In genomic region chr9:6927399-6928035, GRCm38 (mm10) we compare ENCODE assay signal across 25 mouse cellular contexts.
DNase-seq lines count a peak whose midpoint lies in the region; ATAC-seq and TF ChIP-seq lines count a peak whose summit lies in the region.
"Had no signal": no experiment of that assay in that cellular context is flagged by ENCODE, and none has a peak within 500 bp of the region (broad histone marks: within the 10 kb centered on the region; RNA-seq: fewer than 3 reads in every experiment).

No protein-coding gene starts in this region.

- no peaks in the 10 kb centered on the region for H3K27me3 ChIP-seq in embryonic facial prominence, embryonic 11.5 days (ENCODE audit: control insufficient read depth, insufficient read depth, low read length)
- H3K27me3 ChIP-seq in embryonic facial prominence, embryonic 10.5 days (replicated peaks; ENCODE audit: low read depth, poor library complexity, severe bottlenecking): no peaks in the 10 kb centered on the region
- H3K27me3 ChIP-seq in midbrain, embryonic 16.5 days (ENCODE audit: control insufficient read depth, insufficient read depth, low read depth, low read length): no peaks in the 10 kb centered on the region
- H3K27me3 ChIP-seq in midbrain, embryonic 15.5 days (replicated peaks): no peaks in the 10 kb centered on the region
- H3K27me3 ChIP-seq in intestine, embryonic 15.5 days (replicated peaks): no peaks in the 10 kb centered on the region
- H3K27me3 ChIP-seq: forebrain, embryonic 12.5 days; heart, embryonic 15.5 days; liver, embryonic 15.5 days; lung, embryonic 15.5 days had no signal

- DNase-seq in embryonic facial prominence, embryonic 11.5 days (ENCODE audit: low spot score): no peak
- DNase-seq in embryonic facial prominence, embryonic 10.5 days (ENCODE audit: low spot score): no peak
- no peak for DNase-seq in ovary, postnatal 14 days (ENCODE audit: low spot score)
- no peak for DNase-seq in layer of hippocampus, adult 2 months (ENCODE audit: low spot score in 2 of 2)
- DNase-seq: adrenal gland, postnatal 14 days; cerebellum, adult 8-10 months; cerebellum, postnatal 36 days; embryo, embryonic 11 days; gastrocnemius, postnatal 36 days; heart, postnatal 36 days; layer of hippocampus, adult 9-11 months; liver; lung, postnatal 4 days had no signal

- no peak overlapping the region for H3K9ac ChIP-seq in embryonic facial prominence, embryonic 11.5 days (replicated peaks; ENCODE audit: low read length)
- H3K9ac ChIP-seq in midbrain, embryonic 16.5 days (ENCODE audit: low read depth, low read length): no peak overlapping the region
- H3K9ac ChIP-seq in midbrain, embryonic 15.5 days: no peak overlapping the region
- H3K9ac ChIP-seq in intestine, embryonic 15.5 days: no peak overlapping the region
- H3K9ac ChIP-seq: forebrain, embryonic 12.5 days; heart, embryonic 15.5 days; hindbrain, embryonic 14.5 days; liver, embryonic 15.5 days; lung, embryonic 15.5 days had no signal

- H3K27ac ChIP-seq in embryonic facial prominence, embryonic 11.5 days (replicated peaks; ENCODE audit: low read depth, low read length): no peak overlapping the region
- H3K27ac ChIP-seq in embryonic facial prominence, embryonic 10.5 days (replicated peaks): no peak overlapping the region
- H3K27ac ChIP-seq in midbrain, embryonic 16.5 days (ENCODE audit: low read length): no peak overlapping the region
- no peak overlapping the region for H3K27ac ChIP-seq in midbrain, embryonic 15.5 days
- no peak overlapping the region for H3K27ac ChIP-seq in intestine, embryonic 15.5 days
- H3K27ac ChIP-seq in layer of hippocampus, adult 2 months: no peak overlapping the region
- H3K27ac ChIP-seq: forebrain, embryonic 12.5 days; heart, embryonic 15.5 days; hindbrain, embryonic 14.5 days; limb, embryonic 10.5 days; liver, embryonic 15.5 days; lung, embryonic 15.5 days had no signal

- H3K4me3 ChIP-seq in embryonic facial prominence, embryonic 11.5 days (ENCODE audit: low read depth, low read length): no peak overlapping the region
- H3K4me3 ChIP-seq in embryonic facial prominence, embryonic 10.5 days: no peak overlapping the region
- H3K4me3 ChIP-seq in midbrain, embryonic 16.5 days (ENCODE audit: low read depth, low read length): no peak overlapping the region
- H3K4me3 ChIP-seq in midbrain, embryonic 15.5 days: no peak overlapping the region
- no peak overlapping the region for H3K4me3 ChIP-seq in intestine, embryonic 15.5 days (replicated peaks)
- no peak overlapping the region for H3K4me3 ChIP-seq in layer of hippocampus, adult 2 months
- H3K4me3 ChIP-seq: erythroblast, embryonic 14.5 days; forebrain, embryonic 12.5 days; heart, embryonic 15.5 days; limb, embryonic 10.5 days; liver, embryonic 15.5 days; lung, embryonic 15.5 days had no signal

- H3K9me3 ChIP-seq in embryonic facial prominence, embryonic 11.5 days (replicated peaks; ENCODE audit: control insufficient read depth, low read length): no peaks in the 10 kb centered on the region
- H3K9me3 ChIP-seq in embryonic facial prominence, embryonic 10.5 days: no peaks in the 10 kb centered on the region
- no peaks in the 10 kb centered on the region for H3K9me3 ChIP-seq in midbrain, embryonic 16.5 days (replicated peaks; ENCODE audit: control insufficient read depth, low read length, poor library complexity, severe bottlenecking)
- H3K9me3 ChIP-seq in midbrain, embryonic 15.5 days: no peaks in the 10 kb centered on the region
- H3K9me3 ChIP-seq in intestine, embryonic 15.5 days: no peaks in the 10 kb centered on the region
- H3K9me3 ChIP-seq: forebrain, embryonic 12.5 days; heart, embryonic 15.5 days; limb, embryonic 10.5 days; liver, embryonic 15.5 days; lung, embryonic 15.5 days had no signal

- no peaks in the 10 kb centered on the region for H3K4me1 ChIP-seq in embryonic facial prominence, embryonic 11.5 days (ENCODE audit: control insufficient read depth, insufficient read depth, low read length)
- H3K4me1 ChIP-seq in embryonic facial prominence, embryonic 10.5 days: peaks cover 7% of the 10 kb centered on the region; the same call in 1 of the 2 replicates
- no peaks in the 10 kb centered on the region for H3K4me1 ChIP-seq in midbrain, embryonic 16.5 days (ENCODE audit: control insufficient read depth, insufficient read depth, low read length)
- H3K4me1 ChIP-seq in midbrain, embryonic 15.5 days: no peaks in the 10 kb centered on the region
- no peaks in the 10 kb centered on the region for H3K4me1 ChIP-seq in intestine, embryonic 15.5 days (replicated peaks)
- H3K4me1 ChIP-seq: forebrain, embryonic 12.5 days; heart, embryonic 15.5 days; limb, embryonic 10.5 days; liver, embryonic 15.5 days; lung, embryonic 15.5 days had no signal

- H3K4me2 ChIP-seq in embryonic facial prominence, embryonic 11.5 days (ENCODE audit: low read depth, low read length): no peak overlapping the region
- H3K4me2 ChIP-seq in midbrain, embryonic 16.5 days (ENCODE audit: low read length): no peak overlapping the region
- no peak overlapping the region for H3K4me2 ChIP-seq in midbrain, embryonic 15.5 days
- no peak overlapping the region for H3K4me2 ChIP-seq in intestine, embryonic 15.5 days (replicated peaks)
- H3K4me2 ChIP-seq: forebrain, embryonic 12.5 days; heart, embryonic 15.5 days; hindbrain, embryonic 14.5 days; liver, embryonic 15.5 days; lung, embryonic 15.5 days had no signal

- H3K36me3 ChIP-seq in embryonic facial prominence, embryonic 11.5 days (replicated peaks; ENCODE audit: control insufficient read depth, insufficient read depth, low read depth, low read length): no peaks in the 10 kb centered on the region
- peaks cover 15% of the 10 kb centered on the region for H3K36me3 ChIP-seq in embryonic facial prominence, embryonic 10.5 days (replicated peaks)
- H3K36me3 ChIP-seq in midbrain, embryonic 16.5 days (ENCODE audit: control insufficient read depth, insufficient read depth, low read length): peaks cover 5% of the 10 kb centered on the region; the same call in 1 of the 2 replicates
- H3K36me3 ChIP-seq in midbrain, embryonic 15.5 days (replicated peaks): 0 out of 2 replicates have a peak, but pooled peaks cover 4% of the 10 kb centered on the region
- H3K36me3 ChIP-seq in intestine, embryonic 15.5 days: no peaks in the 10 kb centered on the region
- H3K36me3 ChIP-seq: heart, embryonic 15.5 days; liver, embryonic 15.5 days; lung, embryonic 15.5 days had no signal

- 27% methylated on average over 1 of the region's 1 CpGs for WGBS in embryonic facial prominence, embryonic 11.5 days
- 24% methylated on average over 1 of the region's 1 CpGs for WGBS in embryonic facial prominence, embryonic 10.5 days
- 16% methylated on average over 1 of the region's 1 CpGs for WGBS in midbrain, embryonic 16.5 days
- WGBS in midbrain, embryonic 15.5 days: 19% methylated on average over 1 of the region's 1 CpGs
- 16% methylated on average over 1 of the region's 1 CpGs for WGBS in intestine, embryonic 15.5 days

- 0 out of 2 replicates have a peak, but pooled peaks have one; percentile 58 for ATAC-seq in embryonic facial prominence, embryonic 11.5 days (replicated peaks; ENCODE audit: insufficient number of reproducible peaks, low FRiP score, low TSS enrichment, low read depth)
- ATAC-seq in midbrain, embryonic 16.5 days: 0 out of 2 replicates have a peak, but pooled peaks have one; percentile 11
- no peak; the same call in 1 of the 2 replicates for ATAC-seq in midbrain, embryonic 15.5 days (replicated peaks)
- peak; percentile 86 for ATAC-seq in intestine, embryonic 15.5 days
- no peak for ATAC-seq in activated CD4-positive, CD25-positive, alpha-beta regulatory T cell, adult 4 months
- ATAC-seq: inflammation-experienced regulatory T-cells, adult 6 months had no signal

- no peak for TF ChIP-seq CTCF in layer of hippocampus, adult 2 months (conservative IDR thresholded peaks at IDR 0.05)

Comparison
In these comparisons a context has a peak if more than half of its experiments do, and no peak if none do; other contexts are left out.
1. ATAC-seq: peak in embryonic facial prominence, embryonic 11.5 days (single experiment), midbrain, embryonic 16.5 days (single experiment) and intestine, embryonic 15.5 days (single experiment); none in midbrain, embryonic 15.5 days (single experiment) and activated CD4-positive, CD25-positive, alpha-beta regulatory T cell, adult 4 months (single experiment).